Mouse (Mus musculus) gastrocnemius, adult 2 months (tissue): ENCODE data around the gene Triobp. TPM values are rescaled to one million over a fixed set of nuclear protein-coding genes. Genes with fewer than 3 reads are reported as not detected.

ENCODE experiments used
- DNase-seq: peaks from one replicate; pipeline ENCODE4 v3.0.0; 2022
- H3K27ac ChIP-seq: fragments of 200-600 bp; 2 replicates; pipeline ENCODE4 v1.8.1; 2022; ENCODE audit warnings: mild to moderate bottlenecking
- H3K4me3 ChIP-seq: fragments of 200-600 bp; 2 replicates; pipeline ENCODE4 v1.8.1; 2022; ENCODE audit warnings: mild to moderate bottlenecking, moderate library complexity
- CTCF ChIP-seq: fragments of 200-600 bp; IDR thresholded peaks from 2 replicates; pipeline ENCODE4 v1.8.1; 2022; ENCODE audit warnings: antibody characterized with exemption, mild to moderate bottlenecking, moderate library complexity
- intact Hi-C: fragments of 180-260 bp; cut with DNase I; formaldehyde crosslinking; loops from one replicate; pipeline ENCODE4 v1.15.1; 2025
- total RNA-seq, 2 experiments: library from RNA; stranded (reverse); gene quantifications; 2 replicates each; pipeline ENCODE4 v1.2.3; 2021

The Triobp gene
- total RNA-seq, 2 experiments from 2014 or later, result 33.2 to 36.6 TPM

GRCm38 (mm10) chr15:79037913-79038328 lies 90.4 kb downstream of the Triobp start:
- peak; percentile 95 for TF ChIP-seq CTCF
- H3K27ac ChIP-seq, result peak overlapping the region; percentile 12; the same call in 1 of the 2 replicates
- peak; percentile 84 for DNase-seq
- H3K4me3 ChIP-seq, result peak overlapping the region; percentile 37; the same call in 1 of the 2 replicates
- intact Hi-C loops, result loop anchor here (2.0 to 5.0 kb wide), 3 partner anchors 33 to 111 kb away; no protein-coding TSS in a partner anchor

GRCm38 (mm10) chr15:79038331-79038730 lies 90.8 kb downstream of the Triobp start:
- TF ChIP-seq CTCF, result no peak
- H3K27ac ChIP-seq, result peak overlapping the region; percentile 12; the same call in 1 of the 2 replicates
- no peak for DNase-seq
- intact Hi-C loops, result loop anchor here (2.0 to 5.0 kb wide), 3 partner anchors 32 to 110 kb away; no protein-coding TSS in a partner anchor
- H3K4me3 ChIP-seq, result no peak overlapping the region

GRCm38 (mm10) chr15:79038853-79039252 lies 91.3 kb downstream of the Triobp start:
- Histone ChIP-seq H3K27ac (no peak overlapping the region), H3K4me3 (no peak overlapping the region)
- intact Hi-C loops, result loop anchor here (2.0 to 5.0 kb wide), 3 partner anchors 32 to 110 kb away; no protein-coding TSS in a partner anchor
- TF ChIP-seq CTCF, result peak; percentile 92
- peak; percentile 87 for DNase-seq

GRCm38 (mm10) chr15:79040501-79041416 lies 93.2 kb downstream of the Triobp start:
- H3K4me3 ChIP-seq, result no peak overlapping the region; the same call in 1 of the 2 replicates
- intact Hi-C loops, result no loop called here
- no peak for DNase-seq
- H3K27ac ChIP-seq, result no peak overlapping the region
- no peak for TF ChIP-seq CTCF

- H3K27ac ChIP-seq, result peak within 1 kb of the TSS; percentile 35; the same call in 1 of the 2 replicates
- intact Hi-C loops, result no loop called here
- H3K4me3 ChIP-seq, result peak within 1 kb of the TSS; percentile 77
- TF ChIP-seq CTCF, result no peak
- DNase-seq, result no peak
These were observed 94.1 kb downstream of the Triobp start, which contains the start of gene Galr3 for GRCm38 (mm10) chr15:79041585-79041984. TSS of gene Galr3 (plus strand) at chr15:79041885.

- TF ChIP-seq CTCF, result no peak
- Histone ChIP-seq H3K27ac (peak overlapping the region; percentile 35), H3K4me3 (peak overlapping the region; percentile 77)
- DNase-seq, result peak; percentile 39
- intact Hi-C loops, result no loop called here
These were observed 95.4 kb downstream of the Triobp start for GRCm38 (mm10) chr15:79042721-79043491.

- intact Hi-C loops, result no loop called here
- no peak for DNase-seq
- Histone ChIP-seq H3K27ac (no peak overlapping the region), H3K4me3 (no peak overlapping the region)
- no peak for TF ChIP-seq CTCF
These were observed 97.3 kb downstream of the Triobp start for GRCm38 (mm10) chr15:79044837-79045236.

GRCm38 (mm10) chr15:79048186-79048585 lies 100.7 kb downstream of the Triobp start:
- no peak for DNase-seq
- TF ChIP-seq CTCF, result no peak
- intact Hi-C loops, result no loop called here

GRCm38 (mm10) chr15:79050160-79050845 lies 102.8 kb downstream of the Triobp start:
- intact Hi-C loops, result no loop called here
- TF ChIP-seq CTCF, result no peak
- no peak for DNase-seq
- no peak overlapping the region for H3K4me3 ChIP-seq
- H3K27ac ChIP-seq, result no peak overlapping the region

More at GRCm38 (mm10) chr15:79048186-79048585, 100.7 kb downstream of the Triobp start:
- H3K4me3 ChIP-seq, result no peak overlapping the region
- peak overlapping the region; percentile 46; the same call in 1 of the 2 replicates for H3K27ac ChIP-seq

GRCm38 (mm10) chr15:79050964-79051363 lies 103.4 kb downstream of the Triobp start:
- TF ChIP-seq CTCF, result no peak
- DNase-seq, result no peak
- no peak overlapping the region for H3K4me3 ChIP-seq
- peak overlapping the region; percentile 63 for H3K27ac ChIP-seq
- intact Hi-C loops, result no loop called here

GRCm38 (mm10) chr15:79051461-79052360 lies 104.2 kb downstream of the Triobp start:
- DNase-seq, result peak; percentile 44
- H3K4me3 ChIP-seq, result no peak overlapping the region
- TF ChIP-seq CTCF, result no peak
- intact Hi-C loops, result no loop called here
- peak overlapping the region; percentile 63 for H3K27ac ChIP-seq
